In the genomic region with DNA sequence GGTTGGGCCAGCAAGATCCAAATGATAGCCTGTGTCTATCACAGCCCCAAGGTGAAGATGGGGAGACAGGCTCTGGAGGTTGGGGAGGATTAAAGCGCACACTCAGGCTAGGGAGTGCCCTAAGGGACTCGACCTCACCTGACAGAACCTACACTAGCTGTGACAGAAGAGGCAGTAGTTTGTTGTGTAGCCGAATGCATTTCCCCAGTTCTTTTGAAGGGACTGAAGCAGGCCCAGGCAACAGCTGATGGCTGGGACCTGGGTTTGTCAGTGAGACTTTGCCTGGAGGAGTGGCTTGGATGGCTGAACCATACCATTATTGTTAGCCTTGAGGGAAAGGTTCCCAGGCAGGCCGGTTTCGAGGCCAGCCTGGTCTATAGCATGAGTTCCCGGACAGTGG, we compare ENCODE assay signal across 29 mouse cellular contexts. TPM values are rescaled to one million over a fixed set of nuclear protein-coding genes. Genes with fewer than 3 reads are reported as not detected.
DNase-seq lines count a peak whose midpoint lies in the region; TF ChIP-seq lines count a peak whose summit lies in the region.
"Had no signal": no experiment of that assay in that cellular context is flagged by ENCODE, and none has a peak within 500 bp of the region (broad histone marks: within the 10 kb centered on the region; RNA-seq: fewer than 3 reads in every experiment).

No protein-coding gene starts in this region.

- H3K4me1 ChIP-seq in testis, adult 2 months (ENCODE audit: control insufficient read depth, insufficient read depth, low read length) = peaks cover 5% of the 10 kb centered on the region; the same call in 1 of the 2 replicates
- H3K4me1 ChIP-seq in forebrain, embryonic 10.5 days = no peaks in the 10 kb centered on the region
- H3K4me1 ChIP-seq: embryonic facial prominence, embryonic 13.5 days; embryonic facial prominence, embryonic 15.5 days; forebrain, embryonic 13.5 days; forebrain, embryonic 15.5 days had no signal

- H3K9me3 ChIP-seq in forebrain, embryonic 10.5 days = no peaks in the 10 kb centered on the region
- H3K9me3 ChIP-seq: embryonic facial prominence, embryonic 13.5 days; embryonic facial prominence, embryonic 15.5 days; forebrain, embryonic 13.5 days; forebrain, embryonic 15.5 days; G1E had no signal

- 87% methylated on average over 6 of the region's 6 CpGs for WGBS in forebrain, embryonic 10.5 days

- TF ChIP-seq POLR2A in testis, adult 2 months (IDR thresholded peaks at IDR 0.05; ENCODE audit: control insufficient read depth, low read depth, low read length) = no peak

- no peak for TF ChIP-seq CTCF in testis, adult 2 months (IDR thresholded peaks at IDR 0.05; ENCODE audit: control insufficient read depth, insufficient read depth, insufficient replicate concordance, low read depth, low read length)

- no peak for DNase-seq in testis, postnatal 14 days (ENCODE audit: low spot score)
- DNase-seq in ES-CJ7 (ENCODE audit: low read depth, low spot score) = peak; percentile 37
- peak; percentile 68 for DNase-seq in R1 (ENCODE audit: low read depth, low spot score)
- DNase-seq in gastrocnemius, adult 8-10 months (ENCODE audit: low spot score in 2 of 2) = no peak
- no peak for DNase-seq in forebrain, embryonic 10.5 days (ENCODE audit: extremely low spot score, low spot score)
- no peak for DNase-seq in layer of hippocampus, postnatal 10 days (ENCODE audit: low spot score in 2 of 2)
- DNase-seq: adrenal gland, adult 8-10 months; adrenal gland, postnatal 14 days; adrenal gland, postnatal 36 days; cerebellum, adult 18-20 months; cerebellum, adult 8-10 months; cerebellum, adult 9-11 months; cerebellum, postnatal 14 days; cerebellum, postnatal 36 days; embryo, embryonic 11 days; forebrain, postnatal 0 days had no signal

- H3K4me3 ChIP-seq in testis, adult 2 months (ENCODE audit: control insufficient read depth, low read depth, low read length) = peak overlapping the region; percentile 79
- H3K4me3 ChIP-seq in forebrain, embryonic 10.5 days = no peak overlapping the region
- H3K4me3 ChIP-seq: embryonic facial prominence, embryonic 13.5 days; embryonic facial prominence, embryonic 15.5 days; erythroblast, embryonic 14.5 days; forebrain, embryonic 13.5 days; forebrain, embryonic 15.5 days had no signal

- no peak overlapping the region for H3K27ac ChIP-seq in testis, adult 2 months (ENCODE audit: control insufficient read depth, insufficient read depth, low read depth, low read length)
- H3K27ac ChIP-seq in forebrain, embryonic 10.5 days = no peak overlapping the region
- H3K27ac ChIP-seq: embryonic facial prominence, embryonic 13.5 days; embryonic facial prominence, embryonic 15.5 days; forebrain, embryonic 13.5 days; forebrain, embryonic 15.5 days had no signal

- no peaks in the 10 kb centered on the region for H3K27me3 ChIP-seq in testis, adult 2 months (ENCODE audit: control insufficient read depth, insufficient read depth, low read length)
- H3K27me3 ChIP-seq in forebrain, embryonic 10.5 days (ENCODE audit: poor library complexity, severe bottlenecking) = no peaks in the 10 kb centered on the region
- H3K27me3 ChIP-seq: embryonic facial prominence, embryonic 13.5 days; embryonic facial prominence, embryonic 15.5 days; forebrain, embryonic 13.5 days; forebrain, embryonic 15.5 days; Patski had no signal

- no peaks in the 10 kb centered on the region for H3K36me3 ChIP-seq in testis, adult 2 months (ENCODE audit: control insufficient read depth, insufficient read depth, low read length)
- H3K36me3 ChIP-seq in forebrain, embryonic 10.5 days (replicated peaks) = peaks cover 51% of the 10 kb centered on the region
- H3K36me3 ChIP-seq: embryonic facial prominence, embryonic 15.5 days; forebrain, embryonic 15.5 days had no signal

RNA-seq across cellular contexts. Expression of a gene that starts 2.6 kb away (rescaled TPM):
- 676 and 742 TPM in 2 replicates for polyA plus RNA-seq in testis, adult 2 months (2012; rRNA removed)
- not detected for total RNA-seq in gastrocnemius, adult 8-10 months (2022)
- not detected in 2 replicates for polyA plus RNA-seq in forebrain, embryonic 10.5 days (2016; fragmentation: Nextera tagmentation; extraction: Ambion mirVana)
- not detected for total RNA-seq in layer of hippocampus, postnatal 10 days (2021)
- total RNA-seq: adrenal gland, adult 18-20 months; adrenal gland, adult 8-10 months; adrenal gland, postnatal 14 days; adrenal gland, postnatal 36 days; common myeloid progenitor, adult 5-6 weeks; forebrain, postnatal 0 days had no signal
- polyA plus RNA-seq: activated CD4-positive, CD25-positive, alpha-beta regulatory T cell, adult 4 months; embryonic facial prominence, embryonic 11.5 days; embryonic facial prominence, embryonic 13.5 days; erythroblast, embryonic 14.5 days; forebrain, embryonic 11.5 days; forebrain, embryonic 13.5 days; forebrain, embryonic 15.5 days; G1E; Patski had no signal

RNA-seq across cellular contexts. Expression of a gene that starts 30.6 kb away (rescaled TPM):
- polyA plus RNA-seq in testis, adult 2 months (2012; rRNA removed) = 14.2 and 18.5 TPM in 2 replicates
- under 1 TPM in 3 of 4 experiments, not detected in 1; 0.27 to 0.53 (median 0.48) TPM for total RNA-seq in gastrocnemius, adult 8-10 months (2022)
- polyA plus RNA-seq in forebrain, embryonic 10.5 days (2016; fragmentation: Nextera tagmentation; extraction: Ambion mirVana) = 63.7 and 65.1 TPM in 2 replicates
- total RNA-seq in layer of hippocampus, postnatal 10 days (2021) = 1 to 10 TPM; 2.6 to 3.4 TPM

Comparison
In these comparisons a context has a peak if more than half of its experiments do, and no peak if none do; other contexts are left out.
1. DNase-seq: peak in ES-CJ7 (single experiment) and R1 (single experiment); none in testis, postnatal 14 days (single experiment), gastrocnemius, adult 8-10 months (0 of 2), forebrain, embryonic 10.5 days (single experiment) and layer of hippocampus, postnatal 10 days (0 of 2).